Mouse (Mus musculus): Measurements from ENCODE around the gene Mturn. TPM values are rescaled to one million over a fixed set of nuclear protein-coding genes. Genes with fewer than 3 reads are reported as not detected.

Mturn gene
- polyA plus RNA-seq, 1 experiment from 2014 or later: 103 TPM

GRCm38 (mm10) chr6:54685716-54686395 is 4.4 kb downstream of the Mturn start:
- no peak overlapping the region for H3K27ac ChIP-seq
- peaks cover 27% of the 10 kb centered on the region for H3K4me1 ChIP-seq
- H3K9me3 ChIP-seq: no peaks in the 10 kb centered on the region
- WGBS: 81% methylated on average over 14 of the region's 14 CpGs
- no peak for ATAC-seq (replicated peaks)
- H3K9ac ChIP-seq: no peak overlapping the region
- H3K27me3 ChIP-seq (replicated peaks): no peaks in the 10 kb centered on the region
- no peak overlapping the region for H3K4me2 ChIP-seq
- peaks cover 11% of the 10 kb centered on the region; the same call in 1 of the 2 replicates for H3K36me3 ChIP-seq (replicated peaks)
- H3K4me3 ChIP-seq: no peak overlapping the region

- 89% methylated on average over 21 of the region's 21 CpGs for WGBS
- no peak for ATAC-seq (replicated peaks)
- H3K4me3 ChIP-seq: no peak overlapping the region
- H3K36me3 ChIP-seq (replicated peaks): peaks cover 14% of the 10 kb centered on the region; the same call in 1 of the 2 replicates
- no peak overlapping the region for H3K4me2 ChIP-seq
- no peaks in the 10 kb centered on the region for H3K27me3 ChIP-seq (replicated peaks)
- H3K9me3 ChIP-seq: no peaks in the 10 kb centered on the region
- no peak overlapping the region for H3K27ac ChIP-seq
- H3K9ac ChIP-seq: no peak overlapping the region
- peaks cover 23% of the 10 kb centered on the region for H3K4me1 ChIP-seq
Observed at GRCm38 (mm10) chr6:54686946-54687737, 5.7 kb downstream of the Mturn start.

GRCm38 (mm10) chr6:54688467-54689323 is 7.3 kb downstream of the Mturn start:
- no peaks in the 10 kb centered on the region for H3K27me3 ChIP-seq (replicated peaks)
- no peak overlapping the region for H3K4me3 ChIP-seq
- WGBS: 81% methylated on average over 18 of the region's 18 CpGs
- no peak for ATAC-seq (replicated peaks)
- no peak overlapping the region for H3K27ac ChIP-seq
- H3K9me3 ChIP-seq: no peaks in the 10 kb centered on the region
- peaks cover 25% of the 10 kb centered on the region for H3K36me3 ChIP-seq (replicated peaks)
- no peak overlapping the region for H3K4me2 ChIP-seq
- H3K9ac ChIP-seq: no peak overlapping the region
- H3K4me1 ChIP-seq: peaks cover 10% of the 10 kb centered on the region; the same call in 1 of the 2 replicates

GRCm38 (mm10) chr6:54689686-54690085 is 8.3 kb downstream of the Mturn start:
- Histone ChIP-seq H3K4me3 (no peak overlapping the region), H3K27me3 (replicated peaks) (no peaks in the 10 kb centered on the region), H3K9ac (no peak overlapping the region), H3K27ac (no peak overlapping the region), H3K36me3 (replicated peaks) (peaks cover 28% of the 10 kb centered on the region), H3K4me2 (no peak overlapping the region), H3K9me3 (no peaks in the 10 kb centered on the region), H3K4me1 (0 out of 2 replicates have a peak, but pooled peaks cover 3% of the 10 kb centered on the region)
- no peak for ATAC-seq (replicated peaks)
- WGBS: 92% methylated on average over 7 of the region's 7 CpGs

- Histone ChIP-seq H3K9ac (no peak overlapping the region), H3K4me3 (no peak overlapping the region), H3K36me3 (replicated peaks) (peaks cover 28% of the 10 kb centered on the region), H3K4me1 (no peaks in the 10 kb centered on the region), H3K9me3 (no peaks in the 10 kb centered on the region), H3K27me3 (replicated peaks) (no peaks in the 10 kb centered on the region), H3K27ac (no peak overlapping the region), H3K4me2 (no peak overlapping the region)
- no peak for ATAC-seq (replicated peaks)
- WGBS: 89% methylated on average over 13 of the region's 13 CpGs
Observed at GRCm38 (mm10) chr6:54690838-54691237, 9.4 kb downstream of the Mturn start.

GRCm38 (mm10) chr6:54691368-54692116 is 10.1 kb downstream of the Mturn start:
- H3K9me3 ChIP-seq: no peaks in the 10 kb centered on the region
- no peaks in the 10 kb centered on the region for H3K4me1 ChIP-seq
- ATAC-seq (replicated peaks): no peak
- no peak overlapping the region for H3K4me2 ChIP-seq
- H3K27ac ChIP-seq: no peak overlapping the region
- WGBS: 76% methylated on average over 14 of the region's 14 CpGs
- no peak overlapping the region for H3K4me3 ChIP-seq
- no peak overlapping the region for H3K9ac ChIP-seq
- no peaks in the 10 kb centered on the region for H3K27me3 ChIP-seq (replicated peaks)
- peaks cover 28% of the 10 kb centered on the region for H3K36me3 ChIP-seq (replicated peaks)

GRCm38 (mm10) chr6:54692201-54692600 is 10.8 kb downstream of the Mturn start:
- Histone ChIP-seq H3K4me1 (no peaks in the 10 kb centered on the region), H3K4me3 (no peak overlapping the region), H3K4me2 (no peak overlapping the region), H3K27ac (no peak overlapping the region), H3K9me3 (no peaks in the 10 kb centered on the region), H3K9ac (no peak overlapping the region), H3K27me3 (replicated peaks) (no peaks in the 10 kb centered on the region), H3K36me3 (replicated peaks) (peaks cover 28% of the 10 kb centered on the region)
- ATAC-seq (replicated peaks): no peak
- 85% methylated on average over 1 of the region's 1 CpGs for WGBS

GRCm38 (mm10) chr6:54693286-54693685 is 11.9 kb downstream of the Mturn start:
- Histone ChIP-seq H3K4me3 (no peak overlapping the region), H3K9ac (no peak overlapping the region), H3K27ac (no peak overlapping the region), H3K36me3 (replicated peaks) (peaks cover 28% of the 10 kb centered on the region), H3K4me2 (no peak overlapping the region), H3K9me3 (no peaks in the 10 kb centered on the region), H3K4me1 (no peaks in the 10 kb centered on the region), H3K27me3 (replicated peaks) (no peaks in the 10 kb centered on the region)
- ATAC-seq (replicated peaks): no peak
- 93% methylated on average over 6 of the region's 6 CpGs for WGBS

- Histone ChIP-seq H3K4me1 (peaks cover 21% of the 10 kb centered on the region), H3K4me3 (peak overlapping the region; percentile 37), H3K27me3 (replicated peaks) (no peaks in the 10 kb centered on the region), H3K36me3 (replicated peaks) (peaks cover 3% of the 10 kb centered on the region; the same call in 1 of the 2 replicates), H3K9ac (peak overlapping the region; percentile 40; the same call in 1 of the 2 replicates), H3K9me3 (no peaks in the 10 kb centered on the region), H3K4me2 (peak overlapping the region; percentile 66), H3K27ac (peak overlapping the region; percentile 63; the same call in 1 of the 2 replicates)
- ATAC-seq (replicated peaks): peak; percentile 51
- WGBS: 9% methylated on average over 24 of the region's 24 CpGs
Observed at GRCm38 (mm10) chr6:54698691-54699476, 17.5 kb downstream of the Mturn start.

- peak overlapping the region; percentile 37 for H3K4me3 ChIP-seq
- H3K9ac ChIP-seq: peak overlapping the region; percentile 40; the same call in 1 of the 2 replicates
- ATAC-seq (replicated peaks): peak; percentile 87
- WGBS: 6% methylated on average over 19 of the region's 19 CpGs
- peak overlapping the region; percentile 63 for H3K27ac ChIP-seq
- peak overlapping the region; percentile 66 for H3K4me2 ChIP-seq
- H3K27me3 ChIP-seq (replicated peaks): no peaks in the 10 kb centered on the region
- peaks cover under 1% of the 10 kb centered on the region; the same call in 1 of the 2 replicates for H3K36me3 ChIP-seq (replicated peaks)
- H3K4me1 ChIP-seq: peaks cover 28% of the 10 kb centered on the region
- H3K9me3 ChIP-seq: no peaks in the 10 kb centered on the region
Observed at GRCm38 (mm10) chr6:54699477-54700056, 18.1 kb downstream of the Mturn start.

All from midbrain, embryonic 15.5 days (tissue).